Comparison of ENCODE assay signal across 29 mouse cellular contexts in genomic region chr9:78500386-78500785, GRCm38 (mm10). TPM values are rescaled to one million over a fixed set of nuclear protein-coding genes. Genes with fewer than 3 reads are reported as not detected.
DNase-seq lines count a peak whose midpoint lies in the region; ATAC-seq and TF ChIP-seq lines count a peak whose summit lies in the region.
"Had no signal": no experiment of that assay in that cellular context is flagged by ENCODE, and none has a peak within 500 bp of the region (broad histone marks: within the 10 kb centered on the region; RNA-seq: fewer than 3 reads in every experiment).

No protein-coding gene starts in this region.

- no peak for TF ChIP-seq CTCF in heart, adult 2 months (IDR thresholded peaks at IDR 0.05)
- no peak for TF ChIP-seq CTCF in heart, postnatal 0 days (IDR thresholded peaks at IDR 0.05; ENCODE audit: low read depth)

- no peaks in the 10 kb centered on the region for H3K36me3 ChIP-seq in embryonic facial prominence, embryonic 14.5 days (ENCODE audit: control insufficient read depth, insufficient read depth, low read length)
- H3K36me3 ChIP-seq in embryonic facial prominence, embryonic 10.5 days (replicated peaks) = no peaks in the 10 kb centered on the region
- no peaks in the 10 kb centered on the region for H3K36me3 ChIP-seq in heart, embryonic 12.5 days
- H3K36me3 ChIP-seq in heart, adult 2 months (ENCODE audit: control insufficient read depth, insufficient read depth, low read length) = no peaks in the 10 kb centered on the region
- no peaks in the 10 kb centered on the region for H3K36me3 ChIP-seq in heart, postnatal 0 days (replicated peaks; ENCODE audit: control insufficient read depth, insufficient read depth, low read length)
- H3K36me3 ChIP-seq: embryonic facial prominence, embryonic 13.5 days; forebrain, embryonic 12.5 days; liver, embryonic 12.5 days; midbrain, embryonic 12.5 days; neural tube, embryonic 13.5 days had no signal

- peaks cover 11% of the 10 kb centered on the region for H3K4me1 ChIP-seq in embryonic facial prominence, embryonic 14.5 days (ENCODE audit: control insufficient read depth, insufficient read depth, low read length)
- peaks cover 29% of the 10 kb centered on the region for H3K4me1 ChIP-seq in embryonic facial prominence, embryonic 10.5 days
- peaks cover 32% of the 10 kb centered on the region for H3K4me1 ChIP-seq in heart, embryonic 12.5 days (replicated peaks)
- no peaks in the 10 kb centered on the region for H3K4me1 ChIP-seq in heart, adult 2 months (ENCODE audit: control insufficient read depth, insufficient read depth, low read length)
- H3K4me1 ChIP-seq in heart, postnatal 0 days (ENCODE audit: control insufficient read depth, insufficient read depth) = peaks cover 7% of the 10 kb centered on the region

- no peak for TF ChIP-seq EP300 in heart, adult 2 months (IDR thresholded peaks at IDR 0.05; ENCODE audit: insufficient read depth, low read depth, low read length)
- TF ChIP-seq EP300 in heart, postnatal 0 days (IDR thresholded peaks at IDR 0.05; ENCODE audit: low read depth) = peak; percentile 28; the same call in 1 of the 2 replicates

- H3K4me3 ChIP-seq in embryonic facial prominence, embryonic 14.5 days (ENCODE audit: low read depth, low read length) = no peak overlapping the region
- no peak overlapping the region for H3K4me3 ChIP-seq in embryonic facial prominence, embryonic 10.5 days
- H3K4me3 ChIP-seq in heart, embryonic 12.5 days = no peak overlapping the region
- no peak overlapping the region for H3K4me3 ChIP-seq in heart, adult 2 months
- H3K4me3 ChIP-seq in heart, postnatal 0 days (ENCODE audit: low read depth, low read length) = no peak overlapping the region
- H3K4me3 ChIP-seq: embryonic facial prominence, embryonic 13.5 days; erythroblast, embryonic 14.5 days; forebrain, embryonic 12.5 days; liver, embryonic 12.5 days; midbrain, embryonic 12.5 days; neural tube, embryonic 13.5 days had no signal

- H3K9me3 ChIP-seq in embryonic facial prominence, embryonic 14.5 days (ENCODE audit: control insufficient read depth, low read length) = no peaks in the 10 kb centered on the region
- H3K9me3 ChIP-seq in embryonic facial prominence, embryonic 10.5 days = no peaks in the 10 kb centered on the region
- no peaks in the 10 kb centered on the region for H3K9me3 ChIP-seq in heart, embryonic 12.5 days (replicated peaks)
- no peaks in the 10 kb centered on the region for H3K9me3 ChIP-seq in heart, postnatal 0 days (replicated peaks; ENCODE audit: control insufficient read depth, low read length)
- H3K9me3 ChIP-seq: embryonic facial prominence, embryonic 13.5 days; forebrain, embryonic 12.5 days; liver, embryonic 12.5 days; midbrain, embryonic 12.5 days; neural tube, embryonic 13.5 days had no signal

- H3K9ac ChIP-seq in embryonic facial prominence, embryonic 14.5 days (ENCODE audit: low read depth, low read length) = no peak overlapping the region
- H3K9ac ChIP-seq in heart, embryonic 12.5 days = no peak overlapping the region
- no peak overlapping the region for H3K9ac ChIP-seq in heart, adult 2 months (ENCODE audit: low read depth, low read length)
- no peak overlapping the region for H3K9ac ChIP-seq in heart, postnatal 0 days (replicated peaks; ENCODE audit: low read depth, low read length)
- H3K9ac ChIP-seq: embryonic facial prominence, embryonic 13.5 days; forebrain, embryonic 12.5 days; hindbrain, embryonic 14.5 days; liver, embryonic 12.5 days; liver, postnatal 0 days; midbrain, embryonic 12.5 days; neural tube, embryonic 13.5 days had no signal

- H3K4me2 ChIP-seq in embryonic facial prominence, embryonic 14.5 days (ENCODE audit: low read depth, low read length) = no peak overlapping the region
- H3K4me2 ChIP-seq in heart, embryonic 12.5 days = no peak overlapping the region
- H3K4me2 ChIP-seq in heart, postnatal 0 days (ENCODE audit: low read depth, low read length) = no peak overlapping the region
- H3K4me2 ChIP-seq: embryonic facial prominence, embryonic 13.5 days; forebrain, embryonic 12.5 days; hindbrain, embryonic 14.5 days; liver, embryonic 12.5 days; midbrain, embryonic 12.5 days; neural tube, embryonic 13.5 days had no signal

- peak; percentile 41 for DNase-seq in embryonic facial prominence, embryonic 14.5 days (ENCODE audit: low spot score)
- DNase-seq in embryonic facial prominence, embryonic 10.5 days (ENCODE audit: low spot score) = no peak
- no peak for DNase-seq in heart, adult 2 months
- DNase-seq in heart, postnatal 0 days (ENCODE audit: low spot score) = no peak
- no peak for DNase-seq in heart, postnatal 36 days
- DNase-seq in retina, embryonic 14.5 days (ENCODE audit: low spot score) = no peak
- DNase-seq in gastrocnemius, postnatal 4 days (ENCODE audit: low spot score in 2 of 2) = no peak
- DNase-seq: adrenal gland, adult 8-10 months; cerebellum, adult 8-10 months; cerebellum, postnatal 25 days; embryo, embryonic 11 days; gastrocnemius, postnatal 14 days; kidney, adult 9 months; kidney, postnatal 10 days; layer of hippocampus, postnatal 36 days; left cerebral cortex, postnatal 4 days; liver, postnatal 0 days; lung, postnatal 36 days had no signal

- H3K27ac ChIP-seq in embryonic facial prominence, embryonic 14.5 days (replicated peaks; ENCODE audit: low read depth, low read length) = no peak overlapping the region
- H3K27ac ChIP-seq in embryonic facial prominence, embryonic 10.5 days (replicated peaks) = no peak overlapping the region
- peak overlapping the region; percentile 53 for H3K27ac ChIP-seq in heart, embryonic 12.5 days (ENCODE audit: poor library complexity, severe bottlenecking)
- no peak overlapping the region for H3K27ac ChIP-seq in heart, adult 2 months
- H3K27ac ChIP-seq in heart, postnatal 0 days (ENCODE audit: low read depth) = peak overlapping the region; percentile 58
- H3K27ac ChIP-seq: embryonic facial prominence, embryonic 13.5 days; hindbrain, embryonic 14.5 days; liver, embryonic 12.5 days; midbrain, embryonic 12.5 days; neural tube, embryonic 13.5 days had no signal

- no peaks in the 10 kb centered on the region for H3K79me2 ChIP-seq in heart, adult 2 months (replicated peaks; ENCODE audit: control insufficient read depth, insufficient read depth, low read length)

- intact Hi-C loops in heart, adult 2 months (cut with DNase I) = no loop called here
- intact Hi-C loops in heart, postnatal 36 days (cut with DNase I) = no loop called here

- WGBS in embryonic facial prominence, embryonic 14.5 days = 44% methylated on average over 3 of the region's 3 CpGs
- WGBS in embryonic facial prominence, embryonic 10.5 days = 63% methylated on average over 3 of the region's 3 CpGs
- WGBS in heart, embryonic 12.5 days = 6% methylated on average over 3 of the region's 3 CpGs
- 44% methylated on average over 3 of the region's 3 CpGs for WGBS in heart, adult 2 months
- WGBS in heart, postnatal 0 days = 20% methylated on average over 3 of the region's 3 CpGs

- no peak for ATAC-seq in embryonic facial prominence, embryonic 14.5 days (ENCODE audit: low read depth)
- ATAC-seq in heart, embryonic 12.5 days (ENCODE audit: insufficient number of reproducible peaks, low FRiP score) = no peak
- ATAC-seq in heart, postnatal 0 days (ENCODE audit: insufficient read depth, low read depth) = peak; percentile 61
- ATAC-seq: intestine, postnatal 0 days; liver, embryonic 12.5 days; liver, postnatal 0 days had no signal

- H3K27me3 ChIP-seq in embryonic facial prominence, embryonic 14.5 days (replicated peaks; ENCODE audit: control insufficient read depth, insufficient read depth, low read length) = no peaks in the 10 kb centered on the region
- no peaks in the 10 kb centered on the region for H3K27me3 ChIP-seq in embryonic facial prominence, embryonic 10.5 days (replicated peaks; ENCODE audit: low read depth, poor library complexity, severe bottlenecking)
- H3K27me3 ChIP-seq in heart, embryonic 12.5 days (replicated peaks) = no peaks in the 10 kb centered on the region
- no peaks in the 10 kb centered on the region for H3K27me3 ChIP-seq in heart, adult 2 months (ENCODE audit: control insufficient read depth, insufficient read depth, low read length)
- H3K27me3 ChIP-seq in heart, postnatal 0 days (ENCODE audit: control insufficient read depth, insufficient read depth, low read length) = no peaks in the 10 kb centered on the region
- H3K27me3 ChIP-seq: embryonic facial prominence, embryonic 13.5 days; forebrain, embryonic 12.5 days; midbrain, embryonic 12.5 days; neural tube, embryonic 13.5 days had no signal

- TF ChIP-seq POLR2A in heart, adult 2 months (IDR thresholded peaks at IDR 0.05; ENCODE audit: insufficient read depth, low read depth, low read length) = no peak

RNA-seq across cellular contexts. Expression of gene Eef1a1, which starts 11.4 kb away (rescaled TPM):
- 5,674 and 6,022 TPM in 2 replicates for polyA plus RNA-seq in embryonic facial prominence, embryonic 14.5 days (2014; fragmentation: Nextera tagmentation; extraction: Ambion mirVana)
- 3,747 and 3,838 TPM in 2 replicates for polyA plus RNA-seq in embryonic facial prominence, embryonic 10.5 days (2016; fragmentation: Nextera tagmentation; extraction: Ambion mirVana)
- 2,772 and 2,882 TPM in 2 replicates for polyA plus RNA-seq in heart, embryonic 12.5 days (2016; fragmentation: Nextera tagmentation; extraction: Ambion mirVana)
- 1,000 to 10,000 TPM in 1 of 2 experiments, 100 to 1,000 TPM in 1; 970 to 1,045 TPM for total RNA-seq in heart, adult 2 months (2021)
- 901 and 1,346 TPM in 2 replicates for polyA plus RNA-seq in heart, adult 2 months (2012; rRNA removed)
- total RNA-seq in heart, postnatal 0 days (2014; rRNA removed; ENCODE audit: low replicate concordance) = 7,011 and 7,051 TPM in 2 replicates
- 2,146 and 2,221 TPM in 2 replicates for polyA plus RNA-seq in heart, postnatal 0 days (2015; fragmentation: Nextera tagmentation; extraction: Ambion mirVana)
- 1,000 to 10,000 TPM; 1,083 to 1,160 TPM for total RNA-seq in heart, postnatal 36 days (2021)
- total RNA-seq in gastrocnemius, postnatal 4 days (2021) = 1,000 to 10,000 TPM; 5,472 to 6,062 TPM

RNA-seq across cellular contexts. Expression of gene Gm17324, which starts 51.8 kb away (rescaled TPM):
- 0.71 TPM in 1 of 2 replicates, not detected in the other for polyA plus RNA-seq in embryonic facial prominence, embryonic 14.5 days (2014; fragmentation: Nextera tagmentation; extraction: Ambion mirVana)
- polyA plus RNA-seq in embryonic facial prominence, embryonic 10.5 days (2016; fragmentation: Nextera tagmentation; extraction: Ambion mirVana) = 0.30 and 0.78 TPM in 2 replicates
- polyA plus RNA-seq in heart, embryonic 12.5 days (2016; fragmentation: Nextera tagmentation; extraction: Ambion mirVana) = 0.65 and 0.99 TPM in 2 replicates
- total RNA-seq in heart, adult 2 months (2021) = not detected
- polyA plus RNA-seq in heart, adult 2 months (2012; rRNA removed) = not detected in 2 replicates
- total RNA-seq in heart, postnatal 0 days (2014; rRNA removed; ENCODE audit: low replicate concordance) = not detected in 2 replicates
- 0.63 and 0.74 TPM in 2 replicates for polyA plus RNA-seq in heart, postnatal 0 days (2015; fragmentation: Nextera tagmentation; extraction: Ambion mirVana)
- not detected for total RNA-seq in heart, postnatal 36 days (2021)
- under 1 TPM in 1 of 2 experiments, not detected in 1; 0.52 TPM for total RNA-seq in gastrocnemius, postnatal 4 days (2021)
- total RNA-seq: gastrocnemius, postnatal 14 days; megakaryocyte, adult 5-6 weeks had no signal
- polyA plus RNA-seq: large intestine, adult 2 months had no signal

RNA-seq across cellular contexts. Expression of gene Mto1, which starts 52.4 kb away (rescaled TPM):
- 21.4 and 22.1 TPM in 2 replicates for polyA plus RNA-seq in embryonic facial prominence, embryonic 14.5 days (2014; fragmentation: Nextera tagmentation; extraction: Ambion mirVana)
- 23.0 and 23.8 TPM in 2 replicates for polyA plus RNA-seq in embryonic facial prominence, embryonic 10.5 days (2016; fragmentation: Nextera tagmentation; extraction: Ambion mirVana)
- polyA plus RNA-seq in heart, embryonic 12.5 days (2016; fragmentation: Nextera tagmentation; extraction: Ambion mirVana) = 26.8 and 28.8 TPM in 2 replicates
- total RNA-seq in heart, adult 2 months (2021) = 10 to 100 TPM; 22.5 to 27.6 TPM
- polyA plus RNA-seq in heart, adult 2 months (2012; rRNA removed) = 15.8 and 24.9 TPM in 2 replicates
- total RNA-seq in heart, postnatal 0 days (2014; rRNA removed; ENCODE audit: low replicate concordance) = 22.4 and 27.3 TPM in 2 replicates
- 21.8 and 23.3 TPM in 2 replicates for polyA plus RNA-seq in heart, postnatal 0 days (2015; fragmentation: Nextera tagmentation; extraction: Ambion mirVana)
- total RNA-seq in heart, postnatal 36 days (2021) = 10 to 100 TPM; 24.3 to 25.2 TPM
- total RNA-seq in gastrocnemius, postnatal 4 days (2021) = 10 to 100 TPM; 14.7 to 17.4 TPM

RNA-seq across cellular contexts. Expression of gene Cgas, which starts 57.3 kb away (rescaled TPM):
- 2.8 TPM in 2 replicates for polyA plus RNA-seq in embryonic facial prominence, embryonic 14.5 days (2014; fragmentation: Nextera tagmentation; extraction: Ambion mirVana)
- 0.21 and 0.55 TPM in 2 replicates for polyA plus RNA-seq in embryonic facial prominence, embryonic 10.5 days (2016; fragmentation: Nextera tagmentation; extraction: Ambion mirVana)
- polyA plus RNA-seq in heart, embryonic 12.5 days (2016; fragmentation: Nextera tagmentation; extraction: Ambion mirVana) = 0.68 and 0.82 TPM in 2 replicates
- under 1 TPM; 0.43 to 0.55 TPM for total RNA-seq in heart, adult 2 months (2021)
- polyA plus RNA-seq in heart, adult 2 months (2012; rRNA removed) = 0.20 and 0.32 TPM in 2 replicates
- total RNA-seq in heart, postnatal 0 days (2014; rRNA removed; ENCODE audit: low replicate concordance) = 1.0 and 1.5 TPM in 2 replicates
- polyA plus RNA-seq in heart, postnatal 0 days (2015; fragmentation: Nextera tagmentation; extraction: Ambion mirVana) = 0.82 and 0.83 TPM in 2 replicates
- total RNA-seq in heart, postnatal 36 days (2021) = under 1 TPM; 0.54 to 0.56 TPM
- total RNA-seq in gastrocnemius, postnatal 4 days (2021) = 1 to 10 TPM; 1.3 to 1.7 TPM

Comparison
In these comparisons a context has a peak if more than half of its experiments do, and no peak if none do; other contexts are left out.
1. H3K27ac ChIP-seq: peak in heart, embryonic 12.5 days (single experiment) and heart, postnatal 0 days (single experiment); none in embryonic facial prominence, embryonic 14.5 days (single experiment), embryonic facial prominence, embryonic 10.5 days (single experiment) and heart, adult 2 months (single experiment).